Mouse (Mus musculus): ENCODE measurements around the gene Rbm25.

GRCm38 (mm10) chr12:83687934-83688315 lies 56.9 kb downstream of the Rbm25 start, which contains the start of gene Psen1:
- no peak for TF ChIP-seq USF1 (IDR thresholded peaks at IDR 0.05; ENCODE audit: low read depth)
- TF ChIP-seq CTCF (IDR thresholded peaks at IDR 0.05; ENCODE audit: control insufficient read depth, insufficient read depth, insufficient read length), result no peak
- TF ChIP-seq CEBPB (IDR thresholded peaks at IDR 0.05; ENCODE audit: low read depth), result peak; percentile 90
